Mouse (Mus musculus): Measurements from ENCODE around the gene Rps17.

Rps17 gene

DNA sequence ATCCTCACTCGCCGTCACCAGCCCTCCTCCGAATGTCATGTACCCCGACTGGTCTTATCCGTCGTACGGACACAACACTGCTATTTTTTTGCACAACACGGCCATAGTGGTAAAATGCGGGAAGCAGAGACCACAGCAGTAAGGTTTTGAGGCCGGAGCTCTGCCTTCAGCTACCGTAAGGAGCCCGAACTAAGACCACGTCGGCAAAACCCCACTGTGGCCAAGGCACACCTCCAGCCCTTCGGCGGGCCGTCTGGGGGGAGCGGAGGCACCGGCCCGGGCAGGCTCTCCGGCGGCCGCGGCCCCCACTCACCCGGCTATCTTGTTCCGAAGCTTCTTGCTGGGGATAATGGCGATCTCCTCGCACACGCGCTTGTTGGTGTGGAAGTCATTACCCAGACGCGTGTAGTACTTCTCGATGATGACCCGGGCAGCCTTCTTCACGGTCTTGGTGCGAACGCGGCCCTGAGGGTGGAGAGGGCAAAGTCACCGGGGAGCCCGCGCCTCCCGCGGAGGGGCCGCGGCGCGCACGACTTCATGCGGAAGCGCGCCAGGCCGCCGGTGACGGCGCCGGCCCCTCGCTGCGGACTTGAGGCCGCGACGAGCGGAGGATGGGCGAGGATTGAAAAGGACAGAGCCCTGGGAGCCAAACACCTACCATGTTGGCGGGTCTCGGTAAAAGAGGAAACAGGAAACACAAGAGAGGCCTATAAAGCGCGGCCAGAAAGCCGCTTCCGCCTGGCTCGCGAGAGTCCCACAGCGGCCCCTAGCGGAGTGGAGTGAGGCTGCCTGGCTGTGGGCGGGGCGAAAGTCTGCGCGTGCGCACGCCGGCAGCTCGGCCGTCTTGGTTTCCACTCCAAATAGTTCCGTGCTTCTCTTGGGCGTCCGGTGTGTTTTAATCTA lies at the start of gene Rps17:
Gene Rps17, minus strand, starts transcription at position 711 of the 903 bp plus-strand sequence.
- DNase-seq (ENCODE audit: low read depth), result peak; percentile 98

DNA sequence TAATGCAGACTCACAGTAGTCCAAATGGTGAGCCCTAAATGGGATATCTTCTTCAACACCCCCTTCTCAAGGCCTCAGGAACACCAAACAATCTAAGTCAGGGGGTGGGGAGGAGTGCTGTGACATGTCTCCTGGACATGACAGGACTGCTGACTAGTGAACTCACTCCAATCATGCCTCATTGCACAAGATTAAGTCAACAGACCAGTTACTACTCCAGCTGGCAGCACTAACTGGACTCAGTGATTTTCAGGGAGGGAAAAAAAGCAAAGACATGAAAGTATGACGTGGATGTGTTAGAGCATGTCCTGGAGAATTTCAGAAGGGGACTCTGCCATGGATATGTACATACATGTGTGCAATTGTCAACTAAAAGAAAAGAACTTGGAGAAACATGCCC lies 34.3 kb upstream of the Rps17 start:
- DNase-seq (ENCODE audit: low read depth), result no peak

DNA sequence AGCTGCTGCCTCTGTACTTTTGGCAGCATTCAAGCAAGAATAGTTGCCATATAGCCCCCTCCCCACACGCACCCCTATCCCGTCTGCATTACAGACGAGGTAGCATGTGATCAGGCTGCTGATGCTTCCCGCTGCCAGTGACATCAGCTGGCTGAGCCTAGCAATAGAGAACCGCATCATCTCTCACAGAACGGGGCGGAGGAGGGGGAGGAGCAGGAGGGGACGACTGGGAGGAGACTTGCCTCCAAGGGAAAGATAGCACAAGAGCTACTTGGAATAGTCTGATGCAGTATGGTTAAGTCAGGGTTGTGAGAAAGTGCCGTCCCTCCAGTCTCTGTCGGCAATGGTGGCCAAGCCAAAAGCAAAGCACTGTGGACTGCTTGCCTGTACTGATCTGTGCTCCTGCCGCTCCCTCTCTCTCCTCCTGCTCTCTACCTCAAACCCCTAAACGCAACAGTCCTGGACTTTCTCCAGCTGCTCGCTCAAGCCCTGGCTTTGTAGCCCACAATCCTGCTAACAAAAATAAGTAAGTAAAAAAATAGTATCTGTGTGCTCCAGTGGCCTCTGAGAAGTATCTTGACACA lies 27.4 kb upstream of the Rps17 start:
- DNase-seq (ENCODE audit: low read depth), result peak; percentile 14

DNA sequence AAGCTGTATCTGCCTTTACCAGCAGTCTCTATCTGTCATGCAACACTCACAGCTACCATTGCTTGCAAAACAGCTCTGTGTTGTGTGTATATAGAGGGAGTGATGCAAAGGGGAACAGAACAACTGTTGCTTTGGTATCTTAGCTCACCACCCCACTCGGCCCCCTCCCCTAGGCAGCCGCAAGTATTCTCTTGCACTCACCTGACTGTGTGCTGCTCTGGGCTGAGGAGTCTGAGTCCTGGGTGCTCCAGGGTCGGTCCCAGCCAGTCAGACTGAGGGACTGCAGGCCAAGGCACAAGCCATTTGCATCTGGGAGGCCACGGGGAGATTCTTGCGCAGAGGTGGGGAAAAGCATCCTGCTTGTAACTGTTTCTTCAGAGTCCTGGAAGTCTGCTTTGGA lies 26.8 kb upstream of the Rps17 start:
- DNase-seq (ENCODE audit: low read depth), result no peak

DNA sequence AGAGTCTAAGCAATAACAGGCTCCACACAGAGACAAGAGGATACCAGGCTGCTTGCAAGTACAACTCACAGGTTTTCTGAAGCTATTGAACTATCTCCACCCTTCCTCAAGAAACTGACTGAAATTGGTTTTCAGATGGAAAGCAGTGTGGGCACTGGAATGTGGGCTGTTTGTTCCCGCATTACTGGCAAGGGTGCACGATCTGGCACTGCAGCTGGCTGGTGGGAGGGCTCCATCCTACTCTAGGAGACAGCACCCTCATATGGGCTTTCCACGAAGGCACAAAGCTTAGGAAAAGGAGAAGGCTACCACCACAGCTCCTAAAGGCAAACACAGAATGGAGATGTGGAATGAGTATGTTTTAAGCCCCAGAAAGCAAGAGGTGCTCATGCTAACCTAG lies 24.7 kb upstream of the Rps17 start:
- no peak for DNase-seq (ENCODE audit: low read depth)

DNA sequence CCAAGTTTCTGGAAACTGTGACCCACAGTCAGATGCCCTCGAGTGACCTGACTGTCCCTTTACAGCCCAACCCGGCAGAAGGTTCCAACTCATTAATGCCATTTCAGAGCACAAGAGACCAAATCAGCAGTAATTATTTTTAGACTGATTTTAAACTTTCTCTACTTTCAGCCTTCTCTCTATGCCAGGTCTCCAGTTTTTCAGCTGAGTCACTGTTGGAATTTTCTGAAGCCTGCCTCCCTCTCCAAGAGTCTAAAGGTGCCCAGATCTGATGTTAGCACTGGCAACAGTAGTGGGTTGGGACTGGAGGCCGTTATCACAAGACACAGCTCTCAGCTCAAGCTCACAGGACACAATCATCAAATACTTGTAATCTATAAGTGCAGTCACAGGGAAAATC lies 22.9 kb upstream of the Rps17 start:
- peak; percentile 14 for DNase-seq (ENCODE audit: low read depth)

DNA sequence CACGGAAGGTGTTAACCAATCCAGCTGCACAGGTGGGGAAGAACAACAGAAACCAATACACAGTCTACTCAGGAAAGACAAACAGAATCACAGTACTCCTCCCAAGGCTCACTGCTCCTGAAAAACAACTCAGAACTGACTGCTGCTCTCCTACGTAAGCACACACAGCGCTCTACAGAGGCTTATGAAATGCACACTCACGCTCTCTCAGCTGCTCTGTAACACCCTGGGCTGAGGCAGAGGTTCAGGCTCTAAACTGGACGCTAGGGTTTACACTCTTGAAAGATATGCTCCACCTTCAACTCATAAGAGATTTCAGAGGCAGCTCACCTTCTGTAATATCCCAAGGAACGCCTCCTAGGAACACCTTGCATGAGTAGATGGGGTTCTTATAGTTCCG lies 11.9 kb upstream of the Rps17 start:
- no peak for DNase-seq (ENCODE audit: low read depth)

DNA sequence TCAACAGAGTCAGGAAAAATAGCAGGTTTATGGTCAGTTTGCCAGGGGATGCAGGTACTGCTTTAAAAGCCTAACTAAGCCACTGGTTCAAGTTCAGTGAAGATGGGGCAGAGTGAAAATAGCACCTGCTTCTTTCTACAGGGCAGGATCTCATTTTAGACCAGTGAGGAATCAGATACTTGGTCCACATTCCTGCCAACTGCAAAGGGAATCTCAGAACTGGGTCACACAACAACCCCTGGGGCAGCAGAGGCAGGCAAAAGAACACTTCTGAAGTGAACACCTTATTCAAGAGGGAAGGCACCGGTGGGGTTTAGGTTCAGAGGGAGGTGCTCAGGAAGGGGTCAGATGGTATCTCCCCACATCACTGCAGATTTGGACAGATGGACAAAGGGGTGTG lies 11.3 kb upstream of the Rps17 start:
- no peak for DNase-seq (ENCODE audit: low read depth)

DNA sequence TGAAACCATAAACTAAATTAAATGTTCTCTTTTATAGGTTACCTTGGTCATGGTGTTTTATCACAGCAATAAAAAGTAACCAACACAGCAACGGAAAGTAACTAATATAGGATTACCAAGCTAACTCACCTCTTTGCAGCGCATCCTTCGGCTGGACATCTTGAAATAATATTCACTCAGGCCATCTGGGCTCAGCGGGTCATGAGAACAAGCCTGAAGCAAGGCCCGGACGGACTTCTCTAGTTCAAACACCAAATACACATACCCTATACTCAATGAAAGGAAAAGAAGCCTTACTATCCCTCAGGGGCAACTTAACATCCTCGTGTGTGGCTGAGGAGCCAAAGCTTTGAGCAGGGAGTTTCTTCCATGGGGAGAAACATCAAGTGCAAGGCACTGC lies 10.7 kb upstream of the Rps17 start:
- no peak for DNase-seq (ENCODE audit: low read depth)

DNA sequence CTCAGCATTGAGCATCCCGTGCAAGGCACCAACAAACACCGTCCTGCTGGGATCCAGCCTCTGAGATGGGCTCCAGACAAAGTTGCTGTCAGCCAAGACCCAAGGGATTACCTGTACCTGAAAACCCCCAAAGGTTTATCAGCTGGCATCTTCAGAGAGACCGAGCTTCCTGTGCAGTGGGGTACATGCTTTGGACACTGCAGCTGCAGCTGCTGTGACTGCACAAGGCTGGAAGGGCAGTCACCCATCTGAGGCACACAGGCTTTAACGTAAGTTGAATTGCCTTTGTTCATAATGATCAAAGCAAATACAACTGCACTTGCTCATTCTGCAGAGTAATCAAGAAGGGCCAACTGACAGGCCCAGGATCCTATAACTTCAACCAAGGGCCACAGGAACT lies 6.8 kb upstream of the Rps17 start:
- DNase-seq (ENCODE audit: low read depth), result no peak

DNA sequence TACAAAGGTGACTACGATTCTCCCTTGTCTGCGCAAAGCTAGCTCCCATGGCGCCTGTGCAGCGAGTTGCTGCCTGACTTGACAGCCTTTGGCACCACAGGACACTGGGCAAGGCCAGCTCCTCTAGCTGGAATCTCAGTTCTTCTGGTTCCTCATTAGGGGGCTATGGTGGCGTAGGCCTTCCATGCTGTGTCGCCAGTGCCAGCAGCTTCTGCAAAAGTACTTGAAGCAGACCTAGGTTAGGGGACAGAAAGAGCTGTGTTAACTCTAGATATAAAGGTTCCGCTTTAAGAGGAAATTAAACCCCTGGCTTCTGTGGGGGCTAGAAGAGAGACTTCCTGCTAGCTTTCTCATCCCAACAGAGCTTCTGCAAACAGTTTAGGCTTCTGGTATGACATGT lies 3.2 kb upstream of the Rps17 start:
- no peak for DNase-seq (ENCODE audit: low read depth)

DNA sequence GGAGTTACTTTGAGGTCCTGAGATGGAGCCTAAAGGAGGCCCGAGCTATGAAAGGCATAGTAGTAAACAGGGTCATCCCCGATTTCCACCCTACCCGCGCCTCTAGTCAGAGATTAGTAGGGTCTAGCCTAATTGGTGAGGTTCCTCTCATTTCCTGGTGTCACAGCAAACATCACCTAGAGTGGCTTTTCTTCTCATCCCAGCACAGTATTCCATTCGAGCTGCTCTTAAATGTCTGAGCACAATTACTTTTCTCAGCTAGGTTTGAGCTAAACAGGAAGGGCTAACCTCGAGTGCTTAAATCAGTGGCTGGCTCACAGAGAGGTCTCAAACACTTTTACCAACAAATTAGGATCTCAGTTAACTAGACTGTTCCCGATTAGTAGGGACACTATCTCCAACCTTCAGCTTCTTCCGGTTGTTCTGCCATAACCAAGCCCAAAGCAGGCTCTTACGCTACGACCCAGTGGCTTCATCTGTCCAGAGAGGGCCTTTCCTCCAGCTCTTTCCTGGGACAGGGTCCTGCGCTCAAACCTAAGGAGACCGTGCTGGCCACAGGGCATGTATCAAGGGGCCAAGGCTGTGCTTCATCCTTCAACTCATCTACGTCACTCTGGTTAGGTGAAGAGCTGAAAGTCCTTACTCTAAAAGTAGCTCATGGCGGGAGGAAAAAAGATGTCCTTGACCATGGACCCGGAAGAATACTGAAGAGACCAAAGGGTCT lies 555 bp upstream of the Rps17 start:
- DNase-seq (ENCODE audit: low read depth), result no peak

DNA sequence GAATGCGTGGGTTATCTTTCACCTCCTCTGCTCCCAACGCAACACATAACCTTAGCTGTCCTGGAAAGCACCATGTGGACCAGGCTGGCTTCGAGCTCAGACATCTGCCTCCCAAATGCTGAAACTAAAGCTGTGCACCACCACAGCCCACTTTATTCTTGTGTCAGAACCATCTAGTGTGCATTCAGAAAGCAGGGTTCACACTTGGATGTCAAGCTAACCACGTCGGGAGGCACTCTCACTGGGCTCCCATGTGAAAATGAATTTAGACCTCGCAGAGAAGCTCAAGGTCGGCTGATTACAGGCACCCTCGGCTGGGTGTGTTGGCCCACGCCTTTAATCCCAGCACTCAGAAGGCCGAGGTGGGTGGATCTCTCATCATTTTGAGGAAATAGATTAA lies 1.2 kb downstream of the Rps17 start:
- DNase-seq (ENCODE audit: low read depth), result no peak

DNA sequence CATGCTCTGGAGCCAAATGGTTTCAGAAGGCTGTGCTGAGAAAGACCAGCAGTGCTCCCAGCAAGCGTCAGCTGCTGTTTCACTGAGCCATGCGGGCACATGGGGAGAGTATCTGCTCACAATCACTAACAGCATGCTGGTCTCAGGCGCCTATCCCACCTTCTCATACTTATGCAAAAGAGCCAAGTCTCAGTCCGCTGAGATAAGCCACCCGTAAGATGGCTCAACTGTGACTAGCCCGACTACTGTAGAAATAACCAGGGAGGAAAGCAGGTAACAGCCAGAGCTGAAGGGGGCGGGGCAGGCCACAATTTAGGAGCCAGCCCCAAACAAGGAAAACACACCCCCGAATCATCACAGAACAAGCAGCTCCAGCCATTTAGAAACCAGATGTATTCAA lies 1.7 kb downstream of the Rps17 start:
- DNase-seq (ENCODE audit: low read depth), result peak; percentile 65

DNA sequence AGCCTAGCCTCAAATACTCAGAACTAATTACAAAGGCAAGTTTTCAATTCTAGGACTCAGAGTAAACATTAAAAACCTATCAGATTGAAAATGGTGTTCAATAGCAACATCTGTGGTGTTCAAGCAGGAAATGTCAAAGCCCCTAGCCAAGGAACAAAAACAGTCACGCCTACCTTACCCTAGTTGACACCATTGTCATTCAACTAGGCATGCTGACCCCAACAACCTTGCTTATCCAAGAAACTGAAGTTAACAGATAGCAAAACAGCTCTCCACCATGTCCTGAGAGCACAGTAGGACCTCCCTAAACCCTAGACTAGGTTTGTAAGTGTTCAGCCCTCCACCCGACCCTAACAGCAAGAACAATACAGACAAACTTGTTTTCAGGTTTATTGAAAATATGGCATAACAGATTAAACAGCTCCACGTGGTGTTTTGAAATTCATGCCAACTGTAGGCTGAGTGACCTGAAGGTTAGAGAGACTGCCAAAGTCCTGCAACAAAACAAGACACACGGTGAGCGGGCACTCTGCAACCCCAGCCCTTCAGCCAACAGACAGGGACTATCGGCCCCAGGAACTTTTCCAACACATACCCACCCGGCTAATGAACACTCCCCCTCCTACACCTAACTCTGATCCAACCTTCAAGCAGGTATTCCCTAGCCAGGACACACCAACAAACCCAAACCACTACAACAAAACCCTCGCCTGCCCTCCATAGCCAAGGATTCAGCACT lies 2.5 kb downstream of the Rps17 start:
- DNase-seq (ENCODE audit: low read depth), result no peak

DNA sequence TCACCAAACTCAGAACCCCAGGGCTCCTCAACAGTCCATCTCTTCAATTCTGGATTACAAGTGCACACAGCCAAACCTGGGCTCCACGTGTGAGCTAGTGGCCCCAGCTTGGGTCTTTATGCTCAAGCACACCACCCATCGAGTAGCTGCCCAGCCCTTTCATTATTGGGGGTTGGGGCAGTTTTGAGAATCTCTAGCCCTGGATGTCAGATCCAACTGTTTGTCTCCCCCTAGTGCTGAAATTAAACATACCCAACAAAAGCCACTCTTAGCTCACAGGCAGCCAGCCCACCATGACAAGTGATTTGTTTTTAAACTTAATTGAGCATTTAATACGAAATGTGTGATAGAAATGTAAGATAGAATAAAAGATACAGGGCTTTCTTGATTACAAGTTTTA lies 3.5 kb downstream of the Rps17 start:
- peak; percentile 80 for DNase-seq (ENCODE audit: low read depth)

DNA sequence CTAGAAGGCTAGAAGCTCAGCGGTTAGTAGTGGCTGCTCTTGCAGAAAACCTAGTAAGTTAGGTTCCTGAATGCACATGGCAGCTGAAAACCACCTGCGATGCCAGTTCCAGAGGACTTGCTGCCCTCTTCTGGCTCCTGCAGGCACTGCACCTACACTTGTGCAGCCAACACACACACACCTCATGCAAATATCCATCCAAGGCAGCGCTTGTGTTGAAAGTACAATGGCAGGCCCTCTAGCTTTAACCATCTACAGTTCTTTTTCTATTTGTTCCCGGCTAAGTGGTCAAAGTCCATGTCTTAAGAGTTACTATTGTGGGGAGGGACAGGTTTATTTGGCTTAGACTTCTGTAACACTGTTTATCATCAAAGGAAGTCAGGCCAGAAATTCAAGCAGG lies 5.3 kb downstream of the Rps17 start:
- peak; percentile 81 for DNase-seq (ENCODE audit: low read depth)

DNA sequence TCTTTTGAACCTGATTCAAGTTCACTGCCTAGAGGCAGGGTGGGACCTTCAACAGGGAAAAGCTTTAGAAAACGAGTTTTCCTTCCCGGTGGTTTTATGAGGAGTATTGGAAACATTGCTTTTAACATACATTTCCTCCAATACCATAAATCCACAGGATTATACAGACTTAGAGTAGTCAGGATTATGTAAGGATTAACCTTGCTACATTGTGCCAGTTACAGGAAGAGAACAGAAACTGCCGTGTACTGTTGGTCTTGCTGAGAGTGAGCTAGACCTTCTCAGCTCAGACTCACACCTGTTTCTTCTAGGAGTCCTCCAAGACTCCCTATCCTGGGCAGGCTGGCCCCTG lies 6.6 kb downstream of the Rps17 start:
- no peak for DNase-seq (ENCODE audit: low read depth)

DNA sequence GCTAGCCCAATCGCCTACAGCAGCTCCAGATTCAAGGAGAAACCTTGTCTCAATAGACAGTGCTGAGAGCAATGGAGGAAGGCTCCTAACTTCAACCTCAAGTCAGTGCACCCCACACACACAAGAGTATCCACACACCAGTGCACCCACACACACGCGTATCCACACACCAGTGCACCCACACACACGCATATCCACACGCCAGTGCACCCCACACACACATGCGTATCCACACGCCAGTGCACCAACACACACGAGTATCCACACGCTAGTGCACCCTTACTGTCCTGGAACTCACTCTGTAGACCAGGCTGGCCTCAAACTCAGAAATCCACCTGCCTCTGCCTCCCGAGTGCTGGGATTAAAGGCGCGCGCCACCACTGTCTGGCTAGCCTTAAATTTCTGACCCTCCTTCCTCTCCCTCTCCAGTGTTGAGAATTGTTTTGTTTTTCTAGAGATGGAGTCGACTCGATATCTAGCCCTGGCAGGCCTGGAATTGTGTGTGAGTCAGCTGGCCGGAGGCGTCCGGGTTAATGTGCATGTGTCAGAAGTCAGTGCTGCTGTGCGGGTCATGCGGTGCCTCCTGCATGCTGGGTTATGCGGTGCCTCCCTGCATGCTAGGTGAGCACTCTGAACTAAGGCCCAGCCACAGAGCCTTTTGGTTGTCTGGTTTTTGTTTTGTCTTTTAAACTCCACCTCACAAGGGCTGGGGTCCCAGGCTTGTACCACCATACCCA lies 7.1 kb downstream of the Rps17 start:
- peak; percentile 45 for DNase-seq (ENCODE audit: low read depth)

DNA sequence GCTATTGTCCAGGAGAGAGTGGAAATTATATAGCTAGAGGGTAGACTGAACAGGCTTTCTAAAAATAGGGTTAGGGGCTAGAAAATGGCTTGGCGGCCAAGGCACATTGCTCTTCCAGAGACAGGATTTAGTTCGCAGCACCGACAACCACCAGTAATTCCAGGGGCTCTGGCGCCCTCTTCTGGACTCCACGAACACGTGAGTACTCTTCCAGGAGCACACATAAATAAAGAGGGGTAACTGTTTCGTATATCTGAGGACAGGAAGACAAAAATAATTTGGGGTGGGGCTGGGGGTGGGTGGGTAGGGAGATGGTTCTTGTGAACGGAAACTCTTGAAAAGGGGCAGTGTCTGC lies 8.6 kb downstream of the Rps17 start:
- DNase-seq (ENCODE audit: low read depth), result peak; percentile 81

DNA sequence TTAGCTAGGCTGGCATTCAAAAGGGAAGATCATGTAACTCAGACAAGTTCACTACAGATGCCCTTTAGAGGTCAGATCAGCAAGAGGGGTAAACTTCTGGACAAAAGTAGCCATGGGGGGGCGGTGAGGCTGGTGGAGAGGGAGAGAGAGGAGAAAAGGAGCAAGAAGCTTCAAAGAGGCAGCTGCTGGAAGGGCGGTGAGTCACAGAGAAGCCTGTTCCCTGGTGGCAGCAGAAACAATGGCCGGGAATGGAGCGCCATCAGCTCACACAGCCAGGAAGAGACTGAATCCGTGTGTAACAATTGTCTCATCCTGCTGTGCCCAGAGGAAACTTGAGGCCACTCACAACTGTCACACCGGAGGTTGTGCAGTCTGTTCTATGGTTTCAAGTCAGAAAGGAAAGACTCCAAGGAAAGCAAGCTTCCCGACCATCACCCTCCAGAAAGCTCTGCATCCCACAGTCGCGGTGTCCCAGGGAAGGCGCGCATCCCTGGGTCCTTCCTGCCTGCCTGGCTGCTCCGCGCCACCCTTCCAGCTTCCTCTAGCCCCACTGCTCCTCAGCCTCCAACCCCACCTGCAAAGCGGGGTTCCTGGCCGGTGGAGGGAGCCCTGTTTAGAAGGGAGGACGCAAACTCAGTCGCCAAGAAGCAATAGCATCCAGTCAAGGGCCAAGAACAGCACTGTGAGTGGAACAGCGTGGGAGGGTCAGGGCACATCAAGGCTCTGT lies 9.2 kb downstream of the Rps17 start:
- DNase-seq (ENCODE audit: low read depth), result peak; percentile 46

Measured in NIH3T3 (cell line).